Mouse (Mus musculus): ENCODE results near the gene Nav2. TPM values are rescaled to one million over a fixed set of nuclear protein-coding genes. Genes with fewer than 3 reads are reported as not detected.

The Nav2 gene
- polyA plus RNA-seq, 1 experiment from 2014 or later, result 4.1 TPM

- peak overlapping the region; percentile 95 for H3K4me3 ChIP-seq (ENCODE audit: low read depth, low read length)
- H3K27ac ChIP-seq (ENCODE audit: low read length), result peak overlapping the region; percentile 96
- WGBS (ENCODE audit: insufficient replicate concordance), result under 1% methylated on average over 28 of the region's 28 CpGs
- peak overlapping the region; percentile 99 for H3K4me2 ChIP-seq (ENCODE audit: low read depth, low read length)
- peaks cover 30% of the 10 kb centered on the region for H3K4me1 ChIP-seq (ENCODE audit: control insufficient read depth, low read depth, low read length)
- H3K9ac ChIP-seq (ENCODE audit: low read depth, low read length), result peak overlapping the region; percentile 99
- ATAC-seq (ENCODE audit: low read depth), result no peak
- no peaks in the 10 kb centered on the region for H3K9me3 ChIP-seq (replicated peaks; ENCODE audit: control insufficient read depth, low read length)
- peaks cover 5% of the 10 kb centered on the region; the same call in 1 of the 2 replicates for H3K27me3 ChIP-seq (ENCODE audit: control insufficient read depth, insufficient read depth, low read depth, low read length)
- peaks cover 17% of the 10 kb centered on the region for H3K36me3 ChIP-seq (ENCODE audit: control insufficient read depth, insufficient read depth)
Observed at GRCm38 (mm10) chr7:48881971-48882609, 26.4 kb upstream of the Nav2 start.

GRCm38 (mm10) chr7:48883525-48884265 lies 24.8 kb upstream of the Nav2 start:
- peaks cover 5% of the 10 kb centered on the region; the same call in 1 of the 2 replicates for H3K27me3 ChIP-seq (ENCODE audit: control insufficient read depth, insufficient read depth, low read depth, low read length)
- WGBS (ENCODE audit: insufficient replicate concordance), result 70% methylated on average over 4 of the region's 4 CpGs
- no peak overlapping the region for H3K4me3 ChIP-seq (ENCODE audit: low read depth, low read length)
- H3K27ac ChIP-seq (ENCODE audit: low read length), result no peak overlapping the region
- no peak for ATAC-seq (ENCODE audit: low read depth)
- no peak overlapping the region for H3K9ac ChIP-seq (ENCODE audit: low read depth, low read length)
- peaks cover 17% of the 10 kb centered on the region for H3K4me1 ChIP-seq (ENCODE audit: control insufficient read depth, low read depth, low read length)
- no peak overlapping the region for H3K4me2 ChIP-seq (ENCODE audit: low read depth, low read length)
- no peaks in the 10 kb centered on the region for H3K9me3 ChIP-seq (replicated peaks; ENCODE audit: control insufficient read depth, low read length)
- H3K36me3 ChIP-seq (ENCODE audit: control insufficient read depth, insufficient read depth), result peaks cover 1% of the 10 kb centered on the region; the same call in 1 of the 2 replicates

GRCm38 (mm10) chr7:48884266-48884611 lies 24.3 kb upstream of the Nav2 start:
- H3K27ac ChIP-seq (ENCODE audit: low read length), result no peak overlapping the region
- WGBS (ENCODE audit: insufficient replicate concordance), result 48% methylated on average over 5 of the region's 5 CpGs
- no peak for ATAC-seq (ENCODE audit: low read depth)

DNA sequence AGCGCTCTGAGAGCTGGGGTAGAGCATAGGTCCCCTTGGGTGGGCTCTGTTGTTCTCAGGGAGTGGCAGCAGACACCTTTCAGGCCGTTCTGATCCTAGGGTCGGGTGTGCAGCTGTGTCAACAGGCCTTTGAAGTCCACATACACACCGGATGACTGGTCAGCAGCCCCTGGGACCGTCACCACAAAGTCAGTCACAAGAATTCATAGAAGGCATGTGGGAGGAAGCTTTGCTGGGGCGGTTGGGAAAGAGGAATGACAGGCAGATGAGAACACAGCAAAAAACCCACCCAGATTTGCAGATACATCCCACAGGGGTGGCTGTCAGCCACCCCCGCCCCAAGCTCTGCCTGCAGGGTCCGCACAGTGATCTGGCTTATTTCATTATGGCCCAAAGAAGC lies 20.5 kb upstream of the Nav2 start:
- Histone ChIP-seq H3K9ac (ENCODE audit: low read depth, low read length) (no peak overlapping the region), H3K9me3 (replicated peaks; ENCODE audit: control insufficient read depth, low read length) (no peaks in the 10 kb centered on the region), H3K27ac (ENCODE audit: low read length) (no peak overlapping the region), H3K27me3 (ENCODE audit: control insufficient read depth, insufficient read depth, low read depth, low read length) (peaks cover 4% of the 10 kb centered on the region; the same call in 1 of the 2 replicates), H3K4me1 (ENCODE audit: control insufficient read depth, low read depth, low read length) (no peaks in the 10 kb centered on the region; the same call in 1 of the 2 replicates), H3K36me3 (ENCODE audit: control insufficient read depth, insufficient read depth) (no peaks in the 10 kb centered on the region), H3K4me2 (ENCODE audit: low read depth, low read length) (no peak overlapping the region), H3K4me3 (ENCODE audit: low read depth, low read length) (no peak overlapping the region)
- WGBS (ENCODE audit: insufficient replicate concordance), result 31% methylated on average over 8 of the region's 8 CpGs
- ATAC-seq (ENCODE audit: low read depth), result no peak

More at GRCm38 (mm10) chr7:48884266-48884611, 24.3 kb upstream of the Nav2 start:
- H3K4me3 ChIP-seq (ENCODE audit: low read depth, low read length), result no peak overlapping the region
- H3K4me1 ChIP-seq (ENCODE audit: control insufficient read depth, low read depth, low read length), result peaks cover 13% of the 10 kb centered on the region
- peaks cover 5% of the 10 kb centered on the region; the same call in 1 of the 2 replicates for H3K27me3 ChIP-seq (ENCODE audit: control insufficient read depth, insufficient read depth, low read depth, low read length)
- H3K9ac ChIP-seq (ENCODE audit: low read depth, low read length), result no peak overlapping the region
- no peak overlapping the region for H3K4me2 ChIP-seq (ENCODE audit: low read depth, low read length)
- no peaks in the 10 kb centered on the region for H3K9me3 ChIP-seq (replicated peaks; ENCODE audit: control insufficient read depth, low read length)
- no peaks in the 10 kb centered on the region for H3K36me3 ChIP-seq (ENCODE audit: control insufficient read depth, insufficient read depth)

DNA sequence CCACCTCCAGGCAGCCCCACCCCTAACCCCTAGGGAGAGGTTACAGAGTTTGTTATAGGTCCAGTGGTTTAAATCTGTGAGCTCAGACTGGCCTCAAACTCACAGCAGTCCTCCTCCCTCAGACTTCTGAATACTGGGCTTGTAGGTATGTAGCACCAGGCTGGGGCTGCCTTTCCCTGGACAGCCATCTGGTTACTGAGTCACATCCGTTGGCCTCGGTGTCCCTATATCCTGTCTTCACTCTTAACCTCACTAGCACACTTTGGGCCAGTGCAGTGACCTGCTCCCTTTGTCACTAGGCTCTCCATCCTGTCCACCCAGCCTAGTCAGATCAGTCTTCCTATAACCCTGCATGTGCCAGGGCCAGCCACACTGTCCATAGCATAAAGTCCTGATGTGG lies 19.8 kb upstream of the Nav2 start:
- peaks cover 2% of the 10 kb centered on the region; the same call in 1 of the 2 replicates for H3K27me3 ChIP-seq (ENCODE audit: control insufficient read depth, insufficient read depth, low read depth, low read length)
- no peaks in the 10 kb centered on the region for H3K9me3 ChIP-seq (replicated peaks; ENCODE audit: control insufficient read depth, low read length)
- 45% methylated on average over 2 of the region's 2 CpGs for WGBS (ENCODE audit: insufficient replicate concordance)
- H3K4me2 ChIP-seq (ENCODE audit: low read depth, low read length), result no peak overlapping the region
- no peaks in the 10 kb centered on the region for H3K36me3 ChIP-seq (ENCODE audit: control insufficient read depth, insufficient read depth)
- H3K27ac ChIP-seq (ENCODE audit: low read length), result no peak overlapping the region
- no peak overlapping the region for H3K9ac ChIP-seq (ENCODE audit: low read depth, low read length)
- ATAC-seq (ENCODE audit: low read depth), result peak; percentile 48
- H3K4me3 ChIP-seq (ENCODE audit: low read depth, low read length), result no peak overlapping the region
- H3K4me1 ChIP-seq (ENCODE audit: control insufficient read depth, low read depth, low read length), result no peaks in the 10 kb centered on the region

- no peaks in the 10 kb centered on the region for H3K9me3 ChIP-seq (replicated peaks; ENCODE audit: control insufficient read depth, low read length)
- 64% methylated on average over 5 of the region's 5 CpGs for WGBS (ENCODE audit: insufficient replicate concordance)
- H3K27ac ChIP-seq (ENCODE audit: low read length), result no peak overlapping the region
- H3K4me1 ChIP-seq (ENCODE audit: control insufficient read depth, low read depth, low read length), result no peaks in the 10 kb centered on the region
- no peak for ATAC-seq (ENCODE audit: low read depth)
- no peaks in the 10 kb centered on the region for H3K36me3 ChIP-seq (ENCODE audit: control insufficient read depth, insufficient read depth)
- H3K9ac ChIP-seq (ENCODE audit: low read depth, low read length), result no peak overlapping the region
- no peaks in the 10 kb centered on the region for H3K27me3 ChIP-seq (ENCODE audit: control insufficient read depth, insufficient read depth, low read depth, low read length)
- no peak overlapping the region for H3K4me3 ChIP-seq (ENCODE audit: low read depth, low read length)
- H3K4me2 ChIP-seq (ENCODE audit: low read depth, low read length), result no peak overlapping the region
Observed at GRCm38 (mm10) chr7:48891029-48891428, 17.5 kb upstream of the Nav2 start.

DNA sequence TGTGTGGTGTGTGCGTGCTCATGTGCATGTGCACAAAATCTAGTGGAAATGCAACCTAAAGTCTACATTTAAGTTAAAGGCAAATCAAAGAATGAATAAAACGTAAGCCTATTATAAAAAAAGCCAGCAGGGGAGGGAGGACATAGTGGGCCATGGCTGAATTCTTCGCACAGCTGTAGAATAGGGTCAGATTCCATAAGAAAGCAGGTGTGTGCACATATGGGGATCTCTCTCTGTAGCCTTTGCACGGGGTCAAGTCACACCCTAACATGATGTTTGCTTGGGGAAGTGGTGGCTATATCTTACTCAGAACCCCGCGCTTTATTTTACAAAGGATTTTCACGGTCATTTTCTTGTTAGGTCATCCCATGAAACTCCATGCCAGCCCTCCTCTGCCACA lies 15.4 kb upstream of the Nav2 start:
- Histone ChIP-seq H3K9ac (ENCODE audit: low read depth, low read length) (no peak overlapping the region), H3K9me3 (replicated peaks; ENCODE audit: control insufficient read depth, low read length) (no peaks in the 10 kb centered on the region), H3K36me3 (ENCODE audit: control insufficient read depth, insufficient read depth) (no peaks in the 10 kb centered on the region), H3K27ac (ENCODE audit: low read length) (no peak overlapping the region), H3K4me1 (ENCODE audit: control insufficient read depth, low read depth, low read length) (no peaks in the 10 kb centered on the region), H3K27me3 (ENCODE audit: control insufficient read depth, insufficient read depth, low read depth, low read length) (no peaks in the 10 kb centered on the region), H3K4me2 (ENCODE audit: low read depth, low read length) (no peak overlapping the region), H3K4me3 (ENCODE audit: low read depth, low read length) (no peak overlapping the region)
- 66% methylated on average over 7 of the region's 7 CpGs for WGBS (ENCODE audit: insufficient replicate concordance)
- no peak for ATAC-seq (ENCODE audit: low read depth)

GRCm38 (mm10) chr7:48894152-48894551 lies 14.4 kb upstream of the Nav2 start:
- under 1% methylated on average over 6 of the region's 6 CpGs for WGBS (ENCODE audit: insufficient replicate concordance)
- Histone ChIP-seq H3K27ac (ENCODE audit: low read length) (no peak overlapping the region), H3K4me2 (ENCODE audit: low read depth, low read length) (no peak overlapping the region), H3K4me3 (ENCODE audit: low read depth, low read length) (no peak overlapping the region), H3K9me3 (replicated peaks; ENCODE audit: control insufficient read depth, low read length) (no peaks in the 10 kb centered on the region), H3K9ac (ENCODE audit: low read depth, low read length) (no peak overlapping the region), H3K4me1 (ENCODE audit: control insufficient read depth, low read depth, low read length) (no peaks in the 10 kb centered on the region), H3K27me3 (ENCODE audit: control insufficient read depth, insufficient read depth, low read depth, low read length) (peaks cover 4% of the 10 kb centered on the region), H3K36me3 (ENCODE audit: control insufficient read depth, insufficient read depth) (no peaks in the 10 kb centered on the region)
- ATAC-seq (ENCODE audit: low read depth), result no peak

DNA sequence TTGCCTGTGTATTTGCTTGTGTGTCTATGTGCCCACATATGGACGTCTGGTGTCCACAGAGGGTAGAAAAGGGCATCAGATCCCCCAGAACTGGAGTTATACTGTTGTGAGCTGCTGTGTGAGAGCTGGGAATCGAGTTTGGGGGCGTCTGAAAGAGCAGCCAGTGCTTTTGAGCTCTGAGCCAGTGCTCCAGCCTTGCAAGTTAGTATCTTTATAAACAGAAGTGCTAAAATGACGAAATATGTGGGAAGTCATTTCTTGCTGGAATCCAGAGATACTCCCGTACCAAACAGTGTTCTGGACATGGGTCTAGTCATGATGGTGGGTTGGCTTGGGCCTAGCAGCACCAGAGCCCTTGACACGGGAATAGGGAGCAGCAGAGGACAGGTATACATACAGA lies 13.8 kb upstream of the Nav2 start:
- ATAC-seq (ENCODE audit: low read depth), result no peak
- H3K27ac ChIP-seq (ENCODE audit: low read length), result no peak overlapping the region
- H3K36me3 ChIP-seq (ENCODE audit: control insufficient read depth, insufficient read depth), result no peaks in the 10 kb centered on the region
- H3K27me3 ChIP-seq (ENCODE audit: control insufficient read depth, insufficient read depth, low read depth, low read length), result peaks cover 6% of the 10 kb centered on the region
- no peak overlapping the region for H3K9ac ChIP-seq (ENCODE audit: low read depth, low read length)
- no peaks in the 10 kb centered on the region for H3K4me1 ChIP-seq (ENCODE audit: control insufficient read depth, low read depth, low read length)
- no peak overlapping the region for H3K4me2 ChIP-seq (ENCODE audit: low read depth, low read length)
- no peaks in the 10 kb centered on the region for H3K9me3 ChIP-seq (replicated peaks; ENCODE audit: control insufficient read depth, low read length)
- WGBS (ENCODE audit: insufficient replicate concordance), result 42% methylated on average over 6 of the region's 6 CpGs
- H3K4me3 ChIP-seq (ENCODE audit: low read depth, low read length), result no peak overlapping the region

Measured in liver, embryonic 16.5 days (tissue).